Mouse (Mus musculus) T-cell, adult 2 months (primary cell): ENCODE measurements around the gene Klf6.

Experiments
- DNase-seq: peaks from one replicate; pipeline ENCODE4 v3.0.0; 2022; ENCODE audit warnings: low spot score

Gene Klf6

DNA sequence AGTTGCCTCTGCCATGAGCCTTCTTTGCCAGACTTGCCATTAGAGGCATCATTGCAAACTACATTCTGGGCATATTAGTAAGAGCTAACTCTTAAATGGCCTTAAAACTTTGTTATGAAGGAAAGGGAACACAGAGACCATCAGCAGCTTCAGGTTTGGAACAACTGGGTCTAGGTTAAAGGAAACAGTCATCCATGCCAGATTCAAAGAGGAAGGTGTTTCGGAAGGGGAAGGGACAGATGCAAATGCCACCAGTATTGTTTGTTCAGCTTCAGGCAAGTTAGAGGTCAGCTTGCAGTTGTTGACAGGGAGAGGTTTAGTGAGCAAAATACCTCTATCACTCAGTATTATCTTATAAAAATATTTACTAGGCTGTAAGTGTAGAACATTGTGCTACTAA lies 37.7 kb downstream of the Klf6 start:
- DNase-seq = no peak

GRCm38 (mm10) chr13:5899641-5900040 lies 38.4 kb downstream of the Klf6 start:
- no peak for DNase-seq

GRCm38 (mm10) chr13:5913201-5913600 lies 51.9 kb downstream of the Klf6 start:
- DNase-seq = no peak

- no peak for DNase-seq
Measured at GRCm38 (mm10) chr13:5917360-5917759, 56.1 kb downstream of the Klf6 start.

DNA sequence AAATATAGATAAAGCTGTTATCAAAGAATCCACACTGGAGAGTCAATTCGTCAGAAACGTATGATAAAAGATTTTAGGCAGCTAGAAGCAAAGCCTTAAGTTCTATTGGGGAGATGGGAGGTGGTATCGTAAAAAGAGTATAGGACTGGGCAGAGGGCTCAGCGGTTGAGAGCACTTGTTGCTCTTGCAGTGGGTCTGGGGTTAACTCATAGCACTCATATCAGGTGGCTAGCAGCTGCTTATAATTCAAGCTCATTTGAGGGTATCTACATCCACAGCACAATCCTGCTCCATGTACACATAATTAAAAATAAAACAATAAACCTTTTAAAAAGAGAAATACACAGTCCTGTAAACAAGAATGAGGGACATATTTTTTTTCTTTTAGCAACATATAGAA lies 58.7 kb downstream of the Klf6 start:
- DNase-seq = no peak
